Mouse (Mus musculus) neutrophil, adult 5-6 weeks (primary cell): ENCODE data around the gene Ptgdr2. TPM values are rescaled to one million over a fixed set of nuclear protein-coding genes. Genes with fewer than 3 reads are reported as not detected.

Source experiments
- ATAC-seq: fragments of 151-379, 151-347 bp; 2 replicates; pipeline ENCODE4 v1.8.0; 2017; ENCODE audit warnings: mild to moderate bottlenecking, moderate TSS enrichment; ENCODE audit not compliant: insufficient number of reproducible peaks, poor library complexity, low FRiP score, severe bottlenecking; ENCODE audit errors: extremely low read depth
- total RNA-seq: library from RNA; stranded (forward); fragments of 200-1000 nt; gene quantifications from 2 replicates; pipeline ENCODE4 v1.2.3, GENCODE M21; 2017

The Ptgdr2 gene
- total RNA-seq, 1 experiment from 2014 or later = 0.23 TPM

- no peak for ATAC-seq
These were observed 10.8 kb upstream of the Ptgdr2 start for GRCm38 (mm10) chr19:10926123-10926621.

GRCm38 (mm10) chr19:10926666-10927065 lies 10.3 kb upstream of the Ptgdr2 start:
- no peak for ATAC-seq

DNA sequence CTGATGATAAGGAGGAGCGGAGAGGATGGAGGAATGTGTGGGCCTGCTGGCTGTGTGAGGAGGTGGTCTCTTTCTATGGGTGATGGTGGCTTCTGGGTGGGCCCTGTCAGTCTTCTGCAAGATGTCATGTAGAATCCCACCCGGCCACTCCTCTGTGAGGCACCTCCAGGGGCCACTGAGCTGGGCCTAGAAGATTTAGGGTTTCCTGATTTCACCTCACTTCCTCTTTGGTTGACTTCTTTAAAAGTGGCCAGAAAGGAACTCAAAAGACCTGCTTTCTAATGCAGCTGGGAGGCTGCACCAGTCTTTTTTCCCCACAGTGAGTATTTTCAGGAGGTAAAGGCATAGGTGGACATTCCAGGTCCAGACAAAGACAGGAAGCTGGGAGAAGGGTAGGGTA lies 6.3 kb upstream of the Ptgdr2 start:
- no peak for ATAC-seq

GRCm38 (mm10) chr19:10935029-10935428 lies 1.9 kb upstream of the Ptgdr2 start:
- ATAC-seq = no peak

- ATAC-seq = no peak
These were observed 883 bp upstream of the Ptgdr2 start for GRCm38 (mm10) chr19:10936077-10936476.

GRCm38 (mm10) chr19:10938771-10939170 lies 1.8 kb downstream of the Ptgdr2 start:
- no peak for ATAC-seq

GRCm38 (mm10) chr19:10940097-10940800 lies 3.3 kb downstream of the Ptgdr2 start:
- peak; percentile 57 for ATAC-seq

DNA sequence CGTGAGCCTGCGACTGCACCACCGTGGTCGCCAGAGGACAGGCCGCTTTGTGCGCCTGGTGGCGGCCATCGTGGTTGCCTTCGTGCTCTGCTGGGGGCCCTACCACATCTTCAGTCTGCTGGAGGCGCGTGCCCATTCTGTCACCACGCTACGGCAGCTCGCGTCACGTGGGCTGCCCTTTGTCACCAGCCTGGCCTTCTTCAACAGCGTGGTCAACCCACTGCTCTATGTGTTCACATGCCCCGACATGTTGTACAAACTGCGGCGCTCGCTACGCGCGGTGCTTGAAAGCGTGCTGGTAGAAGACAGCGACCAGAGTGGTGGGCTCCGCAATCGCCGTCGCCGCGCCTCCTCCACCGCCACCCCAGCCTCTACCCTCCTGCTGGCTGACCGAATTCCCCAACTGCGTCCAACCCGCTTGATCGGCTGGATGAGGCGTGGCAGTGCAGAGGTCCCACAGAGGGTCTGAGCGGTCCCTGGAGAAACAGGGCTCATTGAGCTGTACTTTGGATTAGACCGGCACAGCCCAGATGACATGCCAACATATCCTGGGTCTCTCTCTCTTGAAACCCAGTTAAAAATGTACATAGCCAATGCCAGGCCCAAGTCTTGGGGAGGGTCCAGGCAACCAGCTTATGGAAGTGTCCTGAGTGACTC lies 4.0 kb downstream of the Ptgdr2 start:
- ATAC-seq = no peak

GRCm38 (mm10) chr19:10943955-10944354 lies 7.0 kb downstream of the Ptgdr2 start:
- peak; percentile 42 for ATAC-seq

DNA sequence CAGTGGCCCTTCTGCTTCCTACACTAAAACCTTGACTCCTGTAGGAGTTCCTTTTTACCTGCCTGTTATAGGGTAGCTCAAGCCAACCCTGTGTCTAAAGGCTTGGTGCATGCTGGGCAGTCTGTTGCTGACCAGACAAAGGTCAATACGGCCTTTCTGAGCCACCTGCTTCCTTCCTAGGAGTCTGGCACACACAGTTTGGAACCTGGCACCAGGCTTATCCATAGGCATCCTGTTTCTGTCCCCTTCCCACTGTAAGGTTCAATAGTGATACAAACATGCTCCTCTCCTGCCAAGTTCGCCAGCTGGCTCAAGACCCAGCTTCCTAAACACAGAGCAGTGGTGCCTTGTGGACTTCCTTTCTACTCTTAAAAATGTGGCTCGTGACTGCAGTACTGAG lies 9.5 kb downstream of the Ptgdr2 start:
- no peak for ATAC-seq

DNA sequence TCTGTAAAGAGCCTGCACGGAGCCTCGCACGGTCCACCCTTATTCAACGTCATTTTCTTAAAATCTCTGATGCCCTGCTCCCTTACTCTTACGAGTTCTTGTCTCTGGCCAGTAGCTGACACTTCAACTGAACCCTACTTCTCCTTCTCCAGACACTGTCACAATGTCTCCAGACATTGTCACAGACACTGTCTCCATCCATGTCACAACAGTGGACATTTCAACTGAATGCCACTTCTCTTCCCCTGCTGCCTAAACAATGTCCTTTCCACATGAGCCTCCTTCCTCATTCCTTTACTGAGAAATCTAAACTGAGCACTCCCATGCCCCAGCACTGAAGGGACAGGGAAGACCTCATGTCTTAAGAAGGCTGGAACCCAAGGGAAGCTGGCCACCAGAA lies 10.3 kb downstream of the Ptgdr2 start:
- ATAC-seq = no peak

GRCm38 (mm10) chr19:10948416-10948815 lies 11.5 kb downstream of the Ptgdr2 start:
- no peak for ATAC-seq

GRCm38 (mm10) chr19:10949112-10949511 lies 12.2 kb downstream of the Ptgdr2 start, which contains the start of gene Ccdc86:
Gene Ccdc86, minus strand, starts transcription at chr19:10949266.
- peak; percentile 97 for ATAC-seq

GRCm38 (mm10) chr19:10949558-10949957 lies 12.6 kb downstream of the Ptgdr2 start:
- no peak for ATAC-seq

GRCm38 (mm10) chr19:10952021-10952939 lies 15.3 kb downstream of the Ptgdr2 start:
- no peak for ATAC-seq

GRCm38 (mm10) chr19:10959085-10959977 lies 22.4 kb downstream of the Ptgdr2 start:
- ATAC-seq = peak; percentile 86

- ATAC-seq = no peak
These were observed 23.0 kb downstream of the Ptgdr2 start for GRCm38 (mm10) chr19:10959978-10960346.

GRCm38 (mm10) chr19:10965721-10966120 lies 28.8 kb downstream of the Ptgdr2 start:
- no peak for ATAC-seq
